Mouse (Mus musculus) E14TG2a.4 (cell line): ENCODE measurements around the gene Gtf2a2.

Experiments
- CTCF ChIP-seq: conservative IDR thresholded peaks from 2 replicates; pipeline ENCODE4 v1.5.1; 2014; ENCODE audit warnings: low read length
- NANOG ChIP-seq: IDR thresholded peaks from 2 replicates; pipeline ENCODE4 v1.6.1; 2014; ENCODE audit warnings: borderline replicate concordance, low read length, mixed read lengths
- POU5F1 ChIP-seq: IDR thresholded peaks from 2 replicates; pipeline ENCODE4 v1.6.1; 2014; ENCODE audit warnings: low read length, borderline replicate concordance

- no peak for TF ChIP-seq CTCF
- no peak for TF ChIP-seq NANOG
- no peak for TF ChIP-seq POU5F1
Measured at GRCm38 (mm10) chr9:69992841-69993277, 19.5 kb upstream of the Gtf2a2 start.
